Mouse (Mus musculus) liver, postnatal 0 days (tissue): ENCODE measurements around the gene Fpgs.

Source experiments
- CTCF ChIP-seq: sonication (generic); IDR thresholded peaks from 2 replicates; pipeline ENCODE4 v1.5.1; 2016; ENCODE audit warnings: antibody characterized with exemption, low read depth
- EP300 ChIP-seq: IDR thresholded peaks from 2 replicates; pipeline ENCODE4 v1.6.1; 2016; ENCODE audit warnings: antibody characterized with exemption, low read depth, mild to moderate bottlenecking

DNA sequence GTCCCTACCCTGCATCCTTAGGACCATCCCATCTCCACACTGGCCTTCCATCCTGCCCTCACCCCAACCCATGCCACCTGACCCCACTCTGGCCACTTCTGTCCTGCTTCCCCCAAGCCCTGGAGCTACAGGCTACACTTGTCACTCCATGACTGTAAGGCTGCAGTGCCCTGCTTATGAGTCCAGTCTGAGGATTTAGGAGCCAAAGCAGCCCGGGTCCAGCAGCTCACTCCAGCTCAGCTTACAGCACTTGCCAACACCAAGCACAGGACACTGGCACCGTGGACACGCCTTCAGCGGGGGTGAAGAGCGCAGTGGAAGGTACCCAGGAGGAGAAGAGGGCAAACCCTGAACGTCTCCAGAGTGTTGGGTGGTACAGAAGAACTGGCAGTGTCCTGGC is 3.0 kb upstream of the Fpgs start:
- TF ChIP-seq CTCF (no peak), EP300 (no peak)
